Mouse (Mus musculus) cerebellum, adult 2 months (tissue): ENCODE results near the gene Agap2.

ENCODE experiments used
- CTCF ChIP-seq: fragments of 200-500 bp; IDR thresholded peaks from 2 replicates; pipeline ENCODE4 v1.5.1; 2011; ENCODE audit warnings: low read depth, mild to moderate bottlenecking, control low read depth, low read length, moderate library complexity, borderline replicate concordance; ENCODE audit not compliant: insufficient read depth
- POLR2A ChIP-seq: fragments of 200-500 bp; IDR thresholded peaks from 2 replicates; pipeline ENCODE4 v1.6.1; 2011; ENCODE audit warnings: low read length, control low read depth, borderline replicate concordance; ENCODE audit not compliant: insufficient read depth

- TF ChIP-seq CTCF: no peak
- TF ChIP-seq POLR2A: no peak
Observed at GRCm38 (mm10) chr10:127135118-127135836, 60.2 kb downstream of the Agap2 start.
